Mouse (Mus musculus): Measurements from ENCODE around the gene Slc39a11.

GRCm38 (mm10) chr11:113614476-113614875 is 35.4 kb downstream of the Slc39a11 start:
- TF ChIP-seq POLR2A (IDR thresholded peaks at IDR 0.05; ENCODE audit: borderline replicate concordance, control insufficient read depth, low read depth, low read length) (no peak), CTCF (IDR thresholded peaks at IDR 0.05; ENCODE audit: control insufficient read depth, insufficient read depth, low read length) (no peak)
